Mouse (Mus musculus) leukemia stem cell, adult 10-12 weeks (primary cell): Measurements from ENCODE around the gene Akip1. TPM values are rescaled to one million over a fixed set of nuclear protein-coding genes. Genes with fewer than 3 reads are reported as not detected.

Source experiments
- polyA plus RNA-seq: library from polyadenylated mRNA; stranded (reverse); fragments of >175 nt; gene quantifications from 2 replicates; pipeline ENCODE4 v1.2.3, GENCODE M21; 2012; ENCODE audit warnings: low replicate concordance

Akip1 gene
- polyA plus RNA-seq: 9.1 and 21.6 TPM in 2 replicates

DNA sequence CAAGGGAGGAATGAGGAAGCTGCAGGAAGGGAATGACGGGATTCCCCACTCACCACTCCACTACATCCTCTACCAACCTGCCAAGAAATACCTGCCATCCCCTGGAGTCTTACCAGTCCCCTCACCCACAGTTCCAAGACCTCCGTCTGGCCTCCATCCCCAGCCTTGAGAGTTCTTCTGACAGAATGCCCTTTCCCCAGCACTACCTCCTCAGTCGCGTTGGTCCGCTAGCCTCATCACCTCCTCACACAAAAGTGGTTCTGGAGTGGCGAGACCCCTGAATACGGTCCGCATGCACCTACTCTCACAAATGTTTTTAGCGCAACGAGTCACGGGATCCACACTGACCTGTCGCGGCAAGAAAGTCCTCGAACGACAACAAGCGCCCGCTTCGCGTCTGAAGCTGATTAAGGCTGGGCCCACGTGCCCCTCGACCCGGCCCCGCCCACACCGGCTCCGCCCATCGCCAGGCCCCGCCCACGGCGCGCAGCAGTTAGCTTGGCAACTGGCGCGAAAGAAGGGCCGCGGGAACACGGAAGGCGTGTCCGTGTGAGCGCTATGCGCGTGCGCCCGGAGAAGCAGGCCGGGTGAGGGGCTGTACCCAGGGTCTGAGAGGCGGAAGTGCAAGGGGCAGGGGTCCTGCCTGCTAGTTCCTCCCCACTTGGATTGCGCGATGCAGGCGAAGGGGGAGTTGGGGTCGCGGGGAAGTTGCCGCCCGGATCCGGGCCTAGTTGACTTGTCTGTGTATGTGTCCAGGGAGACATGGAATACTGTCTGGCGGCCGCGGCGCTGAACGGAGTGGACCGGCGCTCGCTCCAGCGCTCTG lies at the start of gene Akip1, which contains the start of gene St5:
Akip1 (plus strand) TSS at position 501 of the 826 bp plus-strand sequence.
St5 (minus strand) TSS at position 416 of the 826 bp plus-strand sequence.

DNA sequence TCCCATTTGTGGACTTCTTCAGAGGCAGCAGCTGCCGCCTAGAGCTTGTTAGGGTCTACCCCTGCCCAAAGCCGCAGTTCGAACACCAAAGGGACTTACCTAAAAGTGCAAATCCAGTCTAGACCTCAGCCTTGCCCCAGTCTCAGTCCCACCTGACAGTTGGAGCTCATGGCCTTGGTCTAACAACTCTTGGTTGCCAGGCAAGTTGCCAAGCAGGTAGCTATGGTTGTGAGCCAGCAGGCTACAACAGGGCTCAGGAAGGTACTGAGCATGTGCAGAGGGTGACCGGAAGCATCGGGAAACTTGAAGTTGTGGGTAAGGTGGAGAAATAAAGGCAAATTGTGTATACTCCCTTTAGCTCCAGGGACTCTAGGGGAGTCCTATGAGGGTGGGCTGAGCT lies 20.2 kb downstream of the Akip1 start, which contains the start of gene BC051019:
BC051019 (minus strand) TSS at position 154 of the 400 bp plus-strand sequence.

DNA sequence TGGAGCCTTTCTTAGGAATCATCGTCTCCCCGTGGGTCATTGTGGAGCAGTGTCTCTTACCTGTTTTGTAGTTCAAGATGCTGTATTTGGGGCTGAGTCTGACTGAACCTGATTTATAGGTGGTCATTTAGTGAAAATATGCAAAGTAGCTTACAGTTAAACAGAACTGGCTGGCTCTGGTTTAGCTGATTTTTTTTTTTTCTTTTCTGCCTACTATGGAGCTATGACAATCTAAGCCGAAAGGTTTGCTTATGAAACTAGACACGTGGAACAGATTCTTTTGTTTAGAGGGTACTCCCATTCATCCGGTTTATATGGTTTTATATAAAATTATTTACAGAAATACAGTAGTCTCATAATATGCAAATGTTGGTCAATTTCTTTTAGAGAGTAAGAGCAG lies 28.1 kb downstream of the Akip1 start, which contains the start of gene Ascl3:
Ascl3 (minus strand) TSS at position 101 of the 400 bp plus-strand sequence.

DNA sequence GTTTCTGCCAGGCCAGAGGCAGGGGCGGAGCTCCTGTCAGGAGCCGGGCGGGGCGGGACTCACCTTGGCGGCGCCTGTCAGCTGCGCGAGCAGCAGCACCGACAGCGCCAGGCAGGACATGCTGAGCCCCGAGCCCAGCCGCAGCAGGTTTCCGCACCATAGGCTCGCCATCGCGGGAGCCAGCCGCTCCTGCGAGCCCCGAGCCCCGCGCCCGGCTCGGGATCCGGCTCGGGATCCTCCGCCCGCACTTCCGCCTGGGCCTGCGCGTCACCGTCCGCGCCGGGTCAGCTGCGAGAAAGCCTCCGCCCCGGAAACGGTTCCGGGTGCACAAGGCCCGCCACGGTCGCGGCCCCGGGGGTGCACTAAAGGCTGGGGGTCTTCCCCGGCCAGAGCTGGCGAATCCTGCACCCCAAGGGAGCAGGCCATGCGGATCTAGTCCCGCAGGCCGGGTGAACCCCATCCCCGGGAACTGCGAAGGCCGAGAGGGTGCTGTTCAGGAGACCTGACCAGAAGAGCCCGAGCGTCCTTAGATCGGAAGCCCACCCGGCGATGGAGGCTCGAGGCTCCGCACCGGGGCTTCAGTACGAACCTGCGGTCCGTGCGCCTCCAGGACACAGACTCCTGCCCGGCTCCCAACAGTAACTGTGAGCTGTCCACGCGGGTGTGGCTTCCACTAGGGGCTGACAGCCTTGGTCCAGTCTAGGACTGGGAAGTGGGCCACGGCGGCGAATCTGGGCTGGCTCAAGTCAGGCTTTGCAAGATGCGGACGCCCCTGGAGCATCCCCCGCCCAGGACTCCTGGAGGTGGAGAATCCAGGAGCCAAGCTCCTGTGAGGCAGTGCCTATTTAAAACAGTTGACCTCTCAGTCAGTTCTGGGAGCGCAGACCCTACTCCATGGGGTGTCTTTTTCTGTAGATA lies 48.8 kb downstream of the Akip1 start, which contains the start of gene Tmem9b:
Tmem9b (minus strand) TSS at position 868 of the 918 bp plus-strand sequence.

Other genes with a start within 250 kb of the Akip1 start
- not detected in 2 replicates for gene Trim66, start 195.6 kb upstream of the Akip1 start, polyA plus RNA-seq
- 3,874 and 5,798 TPM in 2 replicates for gene Rpl27a, start 184.5 kb upstream of the Akip1 start, polyA plus RNA-seq
- 4.0 and 7.2 TPM in 2 replicates for gene St5, start 85 bp upstream of the Akip1 start, polyA plus RNA-seq
- not detected in 2 replicates for gene BC051019, start 20.2 kb downstream of the Akip1 start, polyA plus RNA-seq
- gene Ascl3, start 28.0 kb downstream of the Akip1 start, polyA plus RNA-seq: not detected in 2 replicates
- gene Tmem9b, start 49.2 kb downstream of the Akip1 start, polyA plus RNA-seq: 1.0 and 4.3 TPM in 2 replicates
- 5.9 TPM in 2 replicates for gene Nrip3, start 78.3 kb downstream of the Akip1 start, polyA plus RNA-seq
- not detected in 2 replicates for gene Scube2, start 162.0 kb downstream of the Akip1 start, polyA plus RNA-seq